Mouse (Mus musculus): ENCODE results near the gene Scgb1c1.

- no peak for TF ChIP-seq HCFC1 (IDR thresholded peaks at IDR 0.05; ENCODE audit: low read depth, low read length)
- TF ChIP-seq CTCF (conservative IDR thresholded peaks at IDR 0.05 in 1 of 2, IDR thresholded peaks at IDR 0.05 in 1 of 2; ENCODE audit: low read depth in 2 of 2, low read length in 2 of 2): no peak
Observed at GRCm38 (mm10) chr7:140874224-140874623, 28.9 kb downstream of the Scgb1c1 start.
